Mouse (Mus musculus): ENCODE measurements at regions not wholly inside any gene's neighbourhood (a gene's known extent, or its start where the extent isn't known, plus 50 kb on each side); places are given as distances from the start of the nearest gene placed in this dataset.

GRCm38 (mm10) chr3:38116071-38116787 is 368.4 kb downstream of the Ankrd50 start:
- DNase-seq, result peak; percentile 27 to 73

- DNase-seq, result no peak
These were observed 372.1 kb downstream of the Ankrd50 start for GRCm38 (mm10) chr3:38112568-38112967.

DNA sequence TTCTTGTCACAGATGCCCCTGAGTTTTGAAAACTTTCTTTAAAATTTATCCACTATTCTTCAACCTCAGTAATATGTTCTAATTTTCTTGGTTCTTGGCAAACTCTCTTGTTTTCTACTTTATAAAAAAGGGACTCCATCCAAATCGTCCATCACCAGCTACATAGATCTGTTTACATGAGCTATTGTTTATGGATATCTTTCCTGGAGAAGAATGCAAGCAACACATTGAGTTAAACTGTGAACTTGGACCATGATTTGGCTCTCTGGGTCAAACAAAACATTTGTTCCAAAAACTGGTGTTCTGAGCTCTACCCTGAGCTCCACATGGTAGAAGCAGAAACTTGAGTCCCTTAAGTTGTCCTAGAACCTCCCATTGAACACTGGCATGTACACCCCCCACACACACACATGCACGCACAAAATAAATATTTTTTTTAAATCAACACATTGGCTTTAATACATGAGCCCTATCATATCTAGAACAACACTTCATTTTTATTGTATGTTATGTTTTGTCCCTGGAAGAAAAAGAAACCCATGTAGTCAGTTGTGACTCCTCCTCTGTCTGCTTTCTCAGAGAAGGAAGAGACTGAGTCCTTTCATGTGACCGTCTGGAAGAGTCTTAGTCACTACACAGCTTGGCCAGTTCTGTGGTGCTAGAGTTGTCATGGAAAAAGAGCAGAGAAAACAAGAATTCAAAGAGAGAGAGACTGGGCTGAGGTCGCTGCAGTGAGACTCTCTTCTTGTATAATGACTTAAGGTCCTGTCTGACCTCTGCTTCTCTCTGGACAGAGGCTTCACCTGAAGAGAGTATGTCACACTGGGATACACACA is 379.4 kb downstream of the Ankrd50 start:
- no peak for DNase-seq

DNA sequence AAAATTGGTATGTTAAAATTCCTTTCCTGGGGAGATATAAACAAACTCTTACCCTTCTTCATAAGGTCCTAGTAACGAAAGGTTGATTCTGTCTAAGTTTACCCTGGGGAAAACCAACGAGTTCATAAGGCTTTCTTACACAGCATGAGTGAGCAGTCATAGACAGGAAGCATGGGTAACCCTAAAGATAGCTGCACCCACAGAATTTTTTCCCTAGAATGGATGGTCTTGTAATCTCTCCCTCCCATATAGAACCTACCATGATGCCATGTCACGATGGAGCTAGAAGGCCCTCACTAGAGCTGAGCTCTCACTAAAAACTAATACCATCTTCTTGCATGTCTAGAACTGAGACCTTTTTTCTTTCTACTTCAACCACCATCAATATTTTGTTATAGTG is 380.1 kb upstream of the Gm5148 start:
- DNase-seq, result no peak

DNA sequence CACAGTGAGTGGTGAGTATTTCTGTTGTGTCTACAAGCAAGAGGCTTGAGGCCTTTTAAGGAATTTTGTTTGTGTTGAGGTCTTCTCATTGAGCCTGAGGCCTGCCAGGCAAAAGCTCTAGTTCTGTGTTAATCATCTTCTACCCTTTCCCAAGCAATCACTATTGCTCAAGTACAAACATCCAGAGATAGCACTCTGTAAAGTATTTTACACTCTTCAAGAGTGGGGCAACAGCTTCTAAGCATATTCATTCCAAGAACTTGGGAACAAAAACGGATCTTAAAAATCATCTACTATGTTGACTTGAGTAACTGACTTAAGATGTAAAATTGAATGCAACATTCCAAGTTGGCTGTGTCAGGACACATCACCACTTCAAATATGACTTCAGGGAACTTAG is 378.7 kb upstream of the Gm5148 start:
- no peak for DNase-seq

DNA sequence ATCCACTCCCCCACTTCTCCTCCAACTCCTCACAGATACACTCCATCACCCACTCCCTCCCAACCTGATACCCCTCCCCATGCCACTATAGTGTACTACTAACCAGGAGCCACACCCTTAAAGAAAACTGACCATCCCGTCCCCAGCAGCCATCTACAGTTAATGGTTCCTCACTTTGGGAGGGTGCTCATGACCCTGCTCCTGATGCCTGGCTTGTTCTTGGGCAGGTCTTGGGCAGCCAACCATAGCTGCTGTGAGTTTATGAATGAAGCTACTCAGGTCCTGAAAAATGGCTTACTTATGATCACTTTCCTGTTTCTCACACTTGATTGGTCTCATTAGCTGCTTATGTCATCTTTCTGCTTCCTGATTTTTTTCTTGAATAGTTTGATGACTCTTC is 377.9 kb upstream of the Gm5148 start:
- DNase-seq, result no peak

DNA sequence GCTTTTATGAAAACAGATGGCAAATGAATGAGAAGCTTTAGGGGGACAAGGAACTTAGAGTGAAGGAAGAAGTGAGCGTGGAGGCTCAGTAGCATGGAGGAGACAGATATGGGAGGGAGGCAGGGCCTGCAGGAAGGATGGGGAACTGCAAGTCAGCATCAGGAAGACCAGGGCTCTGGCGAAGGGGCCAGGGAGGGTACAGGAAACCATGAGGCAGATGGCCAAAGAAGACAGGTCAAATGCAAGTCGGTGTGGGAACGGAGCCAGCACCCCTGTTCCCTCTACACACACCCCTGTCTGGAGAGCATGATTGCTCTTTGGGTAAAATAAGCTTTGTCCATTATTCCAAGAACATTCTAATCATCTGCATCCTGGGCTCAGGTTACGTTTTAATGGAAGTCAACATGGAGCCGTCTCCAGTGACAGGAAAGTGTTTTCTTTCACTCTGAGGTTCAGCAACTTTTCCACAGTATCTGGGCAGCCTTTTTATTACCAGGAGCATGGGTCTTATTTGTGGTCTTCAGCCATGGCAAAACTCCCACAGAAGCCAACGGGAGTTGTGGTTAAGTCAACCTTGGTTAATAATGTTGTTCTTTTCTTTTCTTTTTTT is 370.2 kb upstream of the Gm5148 start:
- peak; percentile 27 to 43 for DNase-seq

DNA sequence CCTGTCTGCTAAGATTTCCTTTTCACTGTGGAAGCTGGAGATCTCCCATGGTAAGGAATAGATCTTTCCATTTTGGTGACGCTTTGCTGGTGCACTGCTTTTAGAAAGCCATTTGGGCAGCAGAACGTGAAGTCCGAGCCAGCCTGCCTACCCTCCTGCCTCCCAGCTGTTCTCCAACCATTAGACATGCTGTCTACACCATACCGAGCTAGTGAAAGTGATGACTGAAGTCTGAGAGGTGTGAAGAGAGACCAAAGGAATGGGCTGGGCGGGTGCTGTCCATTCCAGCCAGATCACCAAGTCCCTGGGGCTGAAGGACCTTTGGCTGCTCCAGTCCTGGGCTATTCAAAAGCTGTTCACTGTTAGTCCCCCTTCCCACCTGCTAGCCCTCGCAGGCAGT is 360.3 kb upstream of the Gm5148 start:
- no peak for DNase-seq

DNA sequence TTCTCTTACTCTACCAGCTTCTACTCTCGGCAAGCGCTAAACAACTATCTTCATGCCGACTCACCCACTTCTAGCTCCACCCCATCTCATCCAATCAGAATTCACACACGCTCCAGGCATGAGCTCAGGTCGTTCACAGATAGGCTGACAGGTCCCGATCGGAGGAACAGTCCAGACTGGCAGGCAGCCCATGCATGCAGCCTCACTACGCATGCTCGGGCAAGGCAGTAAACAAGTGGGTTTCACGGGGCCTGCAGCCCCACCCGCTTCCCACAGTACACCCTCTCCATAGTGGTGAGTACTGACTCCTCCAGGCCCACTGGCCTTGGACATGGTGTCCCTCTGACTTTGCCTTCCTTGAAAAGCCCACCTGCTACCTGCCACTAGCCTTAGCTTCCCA is 358.1 kb upstream of the Gm5148 start:
- no peak for DNase-seq

DNA sequence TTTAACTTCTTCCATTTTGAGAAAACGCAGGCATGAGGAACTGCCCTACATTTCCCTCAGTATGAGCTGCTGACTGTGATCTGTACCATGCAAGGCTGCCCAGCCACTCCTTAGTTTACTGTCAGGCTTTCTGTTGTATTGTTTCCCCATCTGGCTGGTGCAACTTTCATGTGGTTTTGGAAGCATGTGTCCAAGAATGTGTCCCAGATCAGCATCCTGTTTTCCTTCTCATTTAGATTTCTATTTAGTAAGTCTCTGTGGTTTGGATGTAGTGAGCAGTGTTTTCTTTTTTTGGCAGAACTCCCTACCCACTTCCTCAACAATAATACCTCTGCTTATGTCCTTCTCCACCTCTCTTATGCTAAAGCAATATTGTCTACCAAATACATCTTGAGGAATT is 352.5 kb upstream of the Gm5148 start:
- DNase-seq, result peak; percentile 6 to 15

DNA sequence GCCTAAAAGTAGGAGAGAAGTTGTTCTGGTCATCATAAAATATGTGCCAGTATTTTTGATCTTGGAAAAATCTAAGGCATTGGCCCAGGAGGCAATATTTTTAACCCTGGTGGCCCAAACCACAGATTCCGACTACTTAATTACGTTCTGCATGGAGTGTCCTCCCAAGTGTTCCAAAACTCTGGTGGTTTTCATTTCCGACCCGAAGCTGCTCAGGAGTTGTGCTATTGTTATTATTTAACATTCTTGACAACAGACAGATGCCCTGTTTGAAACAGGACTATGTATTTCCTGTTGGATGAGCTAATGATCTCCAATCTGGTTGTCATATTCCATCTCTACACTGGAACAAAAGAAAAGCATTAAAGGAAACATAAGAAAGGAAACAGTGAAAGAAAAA is 349.7 kb upstream of the Gm5148 start:
- no peak for DNase-seq

- DNase-seq, result no peak
These were observed 331.3 kb upstream of the Gm5148 start for GRCm38 (mm10) chr3:38055627-38056026.

DNA sequence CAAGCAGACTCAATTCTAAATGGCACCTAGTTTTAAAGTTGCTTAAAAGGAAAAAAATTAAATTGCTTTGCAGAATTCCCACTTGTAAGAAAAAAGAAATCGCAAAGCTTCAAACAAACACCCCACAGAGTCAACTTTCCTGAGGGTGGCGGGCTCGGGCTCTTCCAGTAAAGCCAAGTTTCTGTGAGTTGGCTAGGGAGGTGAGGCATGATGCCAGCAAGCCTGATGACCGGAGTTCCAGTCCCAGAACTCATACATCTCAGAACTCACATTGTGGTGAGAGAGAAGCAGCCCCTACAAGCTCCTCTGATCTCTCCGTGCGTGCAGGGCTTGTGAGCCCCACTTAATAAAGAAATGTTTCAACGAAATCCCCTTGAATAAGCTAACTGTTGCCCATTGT is 328.7 kb upstream of the Gm5148 start:
- no peak for DNase-seq

DNA sequence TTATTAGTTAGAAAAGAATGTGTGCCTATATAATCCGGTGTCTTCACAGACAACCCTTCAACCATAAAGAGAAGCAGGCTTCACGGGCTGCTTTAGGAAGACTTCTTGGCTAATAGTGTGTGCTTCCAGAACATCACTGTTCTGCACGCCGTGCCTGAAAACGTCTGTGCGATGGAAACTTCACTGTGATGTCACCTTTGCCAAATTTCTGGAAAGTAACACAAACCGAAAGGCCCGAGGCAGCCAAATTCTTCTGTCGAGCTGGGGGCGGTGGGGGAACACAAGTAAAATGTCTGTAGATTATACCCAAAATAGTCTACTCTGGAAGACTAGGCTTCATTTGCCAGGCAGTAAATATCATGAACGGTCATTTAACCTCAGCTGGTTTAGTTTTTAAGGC is 327.5 kb upstream of the Gm5148 start:
- DNase-seq, result no peak

GRCm38 (mm10) chr3:38050856-38051255 is 326.6 kb upstream of the Gm5148 start:
- DNase-seq, result peak; percentile 19 to 43

DNA sequence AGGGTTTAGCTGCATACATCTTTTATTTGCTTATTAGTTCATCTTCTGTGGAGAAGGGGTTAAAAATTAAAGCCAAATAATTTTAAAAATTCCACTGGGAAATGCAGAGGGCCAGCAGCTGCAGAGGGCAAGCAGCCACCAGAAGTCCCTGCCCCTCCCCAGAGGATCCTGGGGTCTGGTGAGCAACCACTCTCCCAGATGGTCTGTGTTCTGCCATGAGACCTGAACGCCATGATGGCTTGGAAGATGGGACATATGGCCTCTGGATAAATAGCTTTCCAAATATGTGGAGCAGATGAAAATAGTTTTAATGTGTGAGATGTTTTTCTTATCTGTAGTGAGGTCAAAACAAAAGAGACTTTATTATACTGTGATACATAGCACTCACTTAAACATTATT is 326.1 kb upstream of the Gm5148 start:
- DNase-seq, result no peak

- no peak for DNase-seq
These were observed 325.0 kb upstream of the Gm5148 start for GRCm38 (mm10) chr3:38049290-38049689.

- no peak for DNase-seq
These were observed 323.2 kb upstream of the Gm5148 start for GRCm38 (mm10) chr3:38047445-38047844.

DNA sequence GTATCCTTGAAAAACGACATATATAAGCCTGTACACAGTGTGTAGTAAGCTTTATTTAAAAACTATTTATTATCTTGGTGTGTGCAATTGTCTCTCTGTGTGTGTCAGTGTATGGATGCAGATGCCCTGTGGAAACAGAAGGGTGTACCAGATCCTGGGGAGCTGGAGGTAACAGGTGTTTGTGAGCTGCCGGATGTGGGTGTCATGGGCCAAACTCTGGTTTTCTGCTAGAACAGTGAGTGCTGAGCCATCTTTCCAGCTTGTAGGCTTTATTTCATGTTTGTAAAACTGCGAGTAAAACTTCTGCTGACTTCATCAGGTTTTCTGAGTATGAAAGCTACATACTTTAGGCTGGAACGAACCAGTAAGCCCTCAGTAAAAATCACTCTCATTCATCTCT is 322.3 kb upstream of the Gm5148 start:
- no peak for DNase-seq

DNA sequence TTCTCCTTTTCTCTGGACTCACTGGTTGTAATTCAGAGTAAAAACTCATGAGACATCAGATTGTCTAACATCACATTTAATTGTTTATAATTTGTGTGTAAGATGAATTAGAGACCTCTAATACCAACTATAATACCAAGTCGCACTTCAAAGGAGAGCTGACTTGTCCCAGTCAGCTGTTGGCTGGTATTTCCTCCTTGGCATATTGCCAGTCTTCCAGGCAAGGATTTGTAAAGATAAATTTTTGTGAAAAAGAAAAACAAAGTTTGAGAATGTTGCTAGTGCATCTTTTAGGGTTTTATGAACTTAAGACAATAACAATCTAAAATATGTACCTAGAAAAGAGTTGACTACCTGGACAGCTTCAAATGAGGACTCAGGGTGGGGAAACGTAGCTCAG is 321.7 kb upstream of the Gm5148 start:
- no peak for DNase-seq

DNA sequence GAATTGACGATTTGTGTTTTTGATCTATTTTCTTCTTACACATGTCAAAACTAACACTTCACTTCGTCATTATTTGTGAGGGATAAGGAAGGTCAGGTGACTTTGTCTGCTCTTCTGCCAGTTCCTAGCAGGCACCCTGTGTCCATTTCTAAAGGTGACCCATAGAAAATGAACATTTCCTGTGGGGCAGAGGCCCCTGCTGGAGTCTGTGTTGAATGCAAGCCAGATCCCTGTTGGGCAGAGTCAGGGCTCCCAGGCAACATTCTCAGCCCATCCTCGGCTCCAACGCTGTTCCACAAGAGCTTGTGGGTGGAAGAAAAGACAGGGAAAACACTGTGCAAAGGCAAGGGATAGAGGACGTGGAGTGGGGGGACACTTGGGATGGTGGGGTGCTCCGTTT is 321.2 kb upstream of the Gm5148 start:
- no peak for DNase-seq

DNA sequence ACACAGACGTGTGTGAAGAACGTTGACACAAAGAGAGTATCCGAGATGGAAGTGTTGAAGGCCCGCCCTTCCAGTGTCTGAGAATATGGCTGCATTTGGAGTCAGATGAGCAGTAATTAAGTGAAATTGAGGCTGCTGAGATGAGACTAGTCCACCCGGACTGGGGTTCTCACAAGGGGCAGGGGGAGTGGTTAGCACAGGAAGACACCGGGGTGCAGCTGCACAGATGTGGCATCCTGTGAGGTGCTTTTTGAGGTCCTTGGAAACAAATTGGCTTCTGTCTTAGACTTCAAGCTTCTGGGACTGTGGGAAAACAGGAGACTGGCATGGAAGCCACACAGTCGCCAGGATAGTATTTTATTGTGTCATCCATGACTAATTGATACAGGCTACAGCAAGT is 320.0 kb upstream of the Gm5148 start:
- DNase-seq, result no peak

- peak; percentile 49 to 60 for DNase-seq
These were observed 318.3 kb upstream of the Gm5148 start for GRCm38 (mm10) chr3:38042614-38043013.

GRCm38 (mm10) chr3:38036131-38036530 is 311.8 kb upstream of the Gm5148 start:
- DNase-seq, result no peak

All from kidney, adult 8-10 months (tissue).